Mouse (Mus musculus): ENCODE measurements around the gene Ankrd65. TPM values are rescaled to one million over a fixed set of nuclear protein-coding genes. Genes with fewer than 3 reads are reported as not detected.
"Not testable (repeated sequence)": the region's sequence is repeated elsewhere in the genome, so short reads cannot be mapped to it uniquely, and the experiment has no call there.

Ankrd65 gene
- total RNA-seq, 2 experiments from 2014 or later: not detected

DNA sequence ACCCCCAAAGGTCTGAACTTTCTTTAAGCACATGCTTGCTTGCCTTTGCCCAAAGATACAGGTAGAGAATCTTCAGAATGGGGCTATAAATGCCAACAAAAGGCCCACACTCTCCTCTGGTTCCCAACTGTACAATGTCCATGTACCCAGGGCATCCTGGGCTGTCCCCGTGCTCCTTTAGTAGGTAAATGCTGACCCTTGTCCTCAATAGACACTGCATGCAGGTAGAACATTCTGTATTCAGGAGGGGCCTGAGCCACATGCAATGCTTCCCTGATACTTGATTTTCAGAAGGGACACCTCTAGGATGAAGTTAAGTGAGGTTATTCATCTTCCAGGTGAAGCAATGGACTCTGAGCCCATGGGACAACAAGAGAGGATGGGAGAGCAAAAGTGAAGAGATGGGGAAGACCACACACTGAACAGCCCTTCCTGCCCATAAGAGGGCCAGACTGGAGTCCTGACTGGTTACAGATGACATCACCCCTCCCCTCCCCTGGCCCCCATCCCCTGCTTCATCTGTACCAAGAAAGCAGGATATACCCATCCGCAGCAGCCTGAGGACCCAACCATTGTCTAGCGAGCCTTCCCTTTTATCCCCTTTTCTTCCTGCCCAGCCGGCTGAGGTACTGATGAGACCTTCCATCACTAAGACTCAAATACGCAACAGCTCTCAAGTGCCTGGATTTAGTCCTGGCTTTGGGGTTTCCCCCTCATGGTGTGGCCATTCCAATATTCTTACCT, 16.7 kb upstream of the Ankrd65 start:
- no peak for DNase-seq (ENCODE audit: low spot score in 2 of 2)
- intact Hi-C loops (cut with DNase I): loop anchor here (5.0 kb wide), 1 partner anchor 51 kb away; no protein-coding TSS in a partner anchor

DNA sequence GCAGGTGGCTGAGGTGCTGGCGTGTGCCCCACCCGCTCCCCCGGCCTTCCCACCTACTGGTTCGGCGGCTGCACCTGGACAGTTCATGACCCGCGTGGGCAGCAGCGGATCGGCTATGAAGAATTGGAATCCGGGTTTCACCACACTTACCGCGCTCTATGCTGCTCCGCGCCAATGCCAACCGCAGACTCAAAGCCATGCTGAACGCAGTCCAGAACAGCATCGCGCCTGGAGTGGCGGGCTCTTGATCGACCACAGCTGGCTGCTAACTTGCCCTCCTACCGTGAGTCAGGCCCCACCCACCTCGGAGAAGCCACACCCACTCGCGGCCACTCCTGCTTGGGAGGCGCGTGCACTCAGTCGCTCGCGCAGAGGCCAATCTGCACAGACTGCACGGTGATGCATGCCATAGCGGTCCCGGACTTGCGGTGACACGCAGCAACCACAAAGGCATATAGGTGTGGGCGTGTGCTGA, 15.9 kb upstream of the Ankrd65 start, which contains the start of gene Vwa1:
Vwa1 (minus strand) TSS at position 419 of the 475 bp plus-strand sequence.
- DNase-seq (ENCODE audit: low spot score in 2 of 2): peak; percentile 86 to 87
- intact Hi-C loops (cut with DNase I): loop anchor here (5.0 kb wide), 1 partner anchor 52 kb away; no protein-coding TSS in a partner anchor

DNA sequence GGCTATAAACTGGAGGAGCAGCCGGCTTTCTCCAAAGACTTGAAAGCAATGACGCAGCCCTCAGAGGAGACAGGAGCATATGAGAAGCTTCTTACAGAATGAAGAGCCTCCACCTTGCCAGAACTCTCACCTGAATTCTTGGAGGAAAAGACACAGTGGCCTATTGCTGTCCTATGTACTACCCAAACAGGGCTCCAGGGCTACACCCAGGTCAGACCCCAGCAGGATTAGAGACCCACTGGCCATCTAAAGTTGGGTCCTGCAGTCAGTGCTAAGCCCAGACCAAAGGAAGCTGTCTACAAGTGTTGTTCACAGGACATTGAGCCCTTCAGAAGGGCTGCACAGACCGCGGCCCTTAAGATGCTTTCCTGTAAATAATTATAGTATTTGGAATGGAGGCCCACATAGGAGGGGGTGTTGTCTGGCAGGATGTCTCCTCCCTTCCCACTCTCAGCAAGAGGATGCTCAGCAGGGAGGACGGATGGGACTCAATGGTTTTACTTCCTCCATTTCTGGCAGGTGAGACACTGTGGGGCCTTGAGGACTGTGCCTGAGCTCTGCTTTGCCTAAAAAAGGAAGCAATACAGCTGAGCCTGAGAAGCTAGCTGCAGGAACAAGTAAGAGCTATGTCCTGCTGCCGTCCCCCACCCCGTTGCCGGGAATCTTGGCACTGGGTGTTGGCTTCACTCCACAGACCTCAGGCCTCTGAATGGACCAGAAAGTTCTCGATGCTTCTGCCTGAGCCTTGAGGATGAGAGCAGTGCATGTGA, 15.1 kb upstream of the Ankrd65 start:
- peak; percentile 50 to 54 for DNase-seq (ENCODE audit: low spot score in 2 of 2)
- intact Hi-C loops (cut with DNase I): loop anchor here (5.0 kb wide), 1 partner anchor 53 kb away; no protein-coding TSS in a partner anchor

DNA sequence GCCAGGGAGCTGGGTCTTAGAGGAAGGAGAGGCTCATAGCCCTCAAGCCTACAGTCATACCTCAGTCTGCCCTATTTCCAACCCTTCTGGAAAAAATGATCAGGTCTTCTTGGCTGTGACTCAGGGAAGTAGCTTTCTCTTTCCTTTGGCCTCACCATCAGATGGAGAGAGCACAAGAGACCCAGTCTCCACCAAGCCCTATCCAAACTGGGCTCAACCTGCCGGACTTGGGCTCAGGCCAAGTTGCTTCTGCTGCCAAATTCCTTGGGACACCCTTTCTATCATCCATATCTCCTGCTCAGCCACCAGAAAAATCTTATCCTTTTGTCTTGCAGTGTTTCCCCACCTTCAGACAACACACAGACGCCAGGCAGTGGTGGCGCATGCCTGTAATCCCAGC, 14.4 kb upstream of the Ankrd65 start:
- DNase-seq (ENCODE audit: low spot score in 2 of 2): no peak

DNA sequence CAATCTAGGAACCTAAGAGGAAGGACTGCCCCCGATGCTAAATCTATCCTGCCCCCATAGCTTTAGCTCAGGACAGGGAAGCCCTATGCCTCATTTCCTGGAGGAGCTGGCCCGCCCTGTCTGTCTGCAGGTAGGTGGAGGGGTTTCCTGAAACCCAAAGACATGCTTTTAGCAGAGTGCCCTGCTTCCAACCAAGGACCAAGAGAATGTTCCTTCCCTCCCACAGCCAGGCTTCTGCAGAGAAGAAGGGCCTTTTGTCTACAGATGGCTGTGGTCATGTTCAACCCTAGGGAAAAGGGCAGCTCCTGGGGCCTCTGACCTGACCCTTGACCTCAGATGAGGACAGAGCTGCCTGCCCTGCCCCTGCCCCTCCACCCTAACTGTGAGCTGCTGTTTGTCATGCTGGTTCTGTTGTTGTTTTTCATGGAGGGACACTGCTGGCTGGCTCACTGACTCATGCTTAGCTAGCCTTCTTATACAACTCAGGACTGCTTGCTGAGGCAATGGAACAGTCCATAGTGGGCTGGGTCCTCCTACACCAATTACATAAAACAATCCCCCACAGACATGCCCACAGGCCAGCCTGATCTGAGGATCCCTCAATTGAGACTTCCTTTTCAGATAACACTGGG, 13.4 kb upstream of the Ankrd65 start:
- intact Hi-C loops (cut with DNase I): no loop called here
- peak; percentile 51 to 57 for DNase-seq (ENCODE audit: low spot score in 2 of 2)

More for the DNA sequence above, 14.4 kb upstream of the Ankrd65 start:
- intact Hi-C loops (cut with DNase I): no loop called here

DNA sequence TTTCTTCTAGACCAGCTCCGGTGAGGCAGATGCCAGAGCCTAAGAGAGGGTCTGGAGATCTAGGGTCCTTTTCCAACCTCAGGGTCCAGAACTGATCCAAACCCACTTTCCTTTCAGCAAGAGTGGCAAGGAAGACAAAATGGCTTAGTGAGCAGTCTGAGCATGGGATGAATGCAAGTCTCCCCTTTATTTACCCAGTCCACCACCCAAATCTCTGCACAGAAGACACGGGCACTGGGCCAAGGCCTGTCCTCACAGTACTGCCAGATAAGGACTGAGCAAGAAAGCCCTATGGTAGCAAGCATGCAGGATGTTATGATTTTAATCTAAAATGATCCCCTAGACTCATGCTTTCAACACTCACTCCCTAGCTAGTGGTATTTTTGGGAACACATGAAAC, 12.4 kb upstream of the Ankrd65 start:
- intact Hi-C loops (cut with DNase I): no loop called here
- DNase-seq (ENCODE audit: low spot score in 2 of 2): no peak

DNA sequence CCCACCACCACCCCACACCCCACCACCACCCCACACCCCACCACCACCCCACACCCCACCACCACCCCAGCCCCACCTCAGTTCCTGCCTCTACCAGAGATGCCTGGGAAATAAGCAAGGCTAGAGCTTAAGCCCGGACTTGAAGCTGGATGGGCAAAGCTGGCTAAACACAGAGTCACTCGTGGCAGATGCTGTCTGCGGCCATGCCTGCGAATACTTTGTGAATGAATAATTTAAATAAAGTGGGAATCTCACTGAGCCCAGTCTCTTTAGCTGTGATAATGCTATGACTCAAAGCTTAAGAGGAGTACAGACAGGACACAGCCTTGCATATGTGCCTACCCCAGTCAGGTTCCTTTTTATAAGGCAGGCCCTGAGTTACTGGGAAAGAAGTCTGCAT, 10.7 kb upstream of the Ankrd65 start:
- intact Hi-C loops (cut with DNase I): no loop called here
- no peak for DNase-seq (ENCODE audit: low spot score in 2 of 2)

DNA sequence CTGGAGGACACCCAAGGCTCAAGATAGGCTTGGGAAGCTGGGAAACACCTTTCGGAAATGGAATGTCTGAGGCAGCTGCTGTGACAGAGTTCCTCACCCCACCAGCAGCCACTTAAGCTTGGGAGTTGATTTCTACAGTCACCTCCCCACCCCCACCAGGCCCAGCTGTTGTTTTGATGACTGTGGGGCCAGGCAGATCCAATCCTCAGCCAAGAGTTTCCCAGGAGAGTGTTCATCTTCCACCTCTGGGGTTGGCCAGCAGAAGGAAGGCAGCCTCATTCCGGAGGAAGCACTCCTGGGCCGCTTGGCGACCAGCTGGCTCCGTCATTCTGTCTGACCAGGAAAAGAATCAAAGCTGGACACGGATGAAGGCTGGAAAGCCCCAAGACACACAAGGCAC, 9.3 kb upstream of the Ankrd65 start:
- DNase-seq (ENCODE audit: low spot score in 2 of 2): no peak
- intact Hi-C loops (cut with DNase I): no loop called here

DNA sequence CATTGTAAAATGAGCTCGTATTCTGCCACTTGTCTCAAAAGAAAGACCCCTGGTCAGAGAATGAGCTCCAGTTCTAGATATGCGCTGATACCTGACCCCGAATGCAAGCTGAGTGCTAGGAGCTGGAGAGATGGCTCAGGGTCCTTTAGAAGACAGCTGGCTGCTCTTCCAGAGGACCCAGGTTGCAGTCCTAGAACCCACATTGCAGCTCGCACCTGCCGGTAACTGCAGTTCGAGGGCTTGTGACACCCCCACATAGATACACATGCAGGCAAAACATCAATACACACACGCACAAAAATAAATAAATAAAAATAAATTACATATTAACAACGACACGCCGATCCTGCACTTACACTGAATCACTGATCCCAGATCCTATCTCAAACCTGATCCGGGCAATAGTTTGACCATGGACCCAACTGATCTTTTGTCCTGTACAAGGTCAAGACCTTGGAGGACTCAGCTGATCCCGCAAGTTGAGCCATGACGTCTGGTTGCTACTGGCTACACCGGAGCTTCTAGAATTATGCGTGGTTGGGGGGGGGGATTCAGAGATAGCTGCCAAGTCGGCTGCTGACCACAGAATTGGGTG, 6.7 kb upstream of the Ankrd65 start:
- DNase-seq (ENCODE audit: low spot score in 2 of 2): peak in 1 of 2 experiments; percentile 7
- intact Hi-C loops (cut with DNase I): loop anchor here (2.0 kb wide), 1 partner anchor 13 kb away; no protein-coding TSS in a partner anchor

DNA sequence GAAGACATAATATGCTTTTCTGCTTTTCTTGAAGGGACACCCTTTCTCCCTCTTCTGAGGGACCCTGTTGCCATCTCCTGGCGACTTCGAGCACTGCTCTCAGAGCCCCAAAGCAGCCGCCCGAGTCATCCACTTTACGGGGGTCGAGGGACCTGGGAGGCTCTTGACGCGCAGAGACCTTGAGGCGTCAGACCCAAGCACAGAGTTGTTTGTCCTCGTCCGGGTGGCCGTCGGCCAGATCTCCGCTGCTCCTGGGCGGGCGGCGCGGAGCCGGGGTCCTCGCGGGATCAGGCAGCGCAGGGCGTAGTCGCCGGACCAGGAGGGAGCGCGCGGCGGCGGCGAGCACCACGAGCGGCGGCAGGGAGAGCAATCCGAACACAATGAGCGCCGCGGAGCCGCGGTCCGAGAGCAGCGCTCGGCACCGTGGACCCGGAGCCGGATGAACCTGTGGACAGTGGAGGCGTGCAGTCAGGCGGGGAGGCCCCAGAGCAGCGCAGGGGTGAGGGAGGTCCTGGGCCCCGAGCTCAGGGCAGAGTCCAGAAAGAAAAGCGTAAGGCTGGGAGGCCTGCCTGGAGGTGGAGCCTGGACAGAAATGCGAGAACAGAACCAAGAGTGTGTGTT, 6.0 kb upstream of the Ankrd65 start:
- peak; percentile 82 to 83 for DNase-seq (ENCODE audit: low spot score in 2 of 2)
- intact Hi-C loops (cut with DNase I): loop anchor here (2.0 kb wide), 1 partner anchor 13 kb away; no protein-coding TSS in a partner anchor

DNA sequence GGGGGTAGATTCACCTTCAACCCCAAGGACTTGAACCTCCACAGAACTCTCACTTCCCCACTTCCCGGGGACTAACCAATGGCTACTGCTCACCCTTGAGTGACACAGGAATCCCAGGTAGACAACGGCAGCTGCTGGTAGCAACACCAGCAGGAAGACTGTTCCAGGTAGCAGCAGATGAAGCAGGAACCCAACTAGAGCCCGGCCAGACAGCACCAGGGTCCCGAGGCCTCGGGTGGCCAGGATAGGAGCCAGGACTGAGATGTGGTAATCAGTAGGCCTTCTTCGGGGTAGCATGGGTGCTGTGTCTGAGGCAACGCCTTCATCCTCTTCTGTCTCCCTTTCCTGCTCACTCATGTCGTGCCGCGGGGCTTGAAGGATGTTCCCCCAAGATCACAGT, 5.0 kb upstream of the Ankrd65 start:
- intact Hi-C loops (cut with DNase I): loop anchor here (2.0 kb wide), 1 partner anchor 14 kb away; no protein-coding TSS in a partner anchor
- no peak for DNase-seq (ENCODE audit: low spot score in 2 of 2)

DNA sequence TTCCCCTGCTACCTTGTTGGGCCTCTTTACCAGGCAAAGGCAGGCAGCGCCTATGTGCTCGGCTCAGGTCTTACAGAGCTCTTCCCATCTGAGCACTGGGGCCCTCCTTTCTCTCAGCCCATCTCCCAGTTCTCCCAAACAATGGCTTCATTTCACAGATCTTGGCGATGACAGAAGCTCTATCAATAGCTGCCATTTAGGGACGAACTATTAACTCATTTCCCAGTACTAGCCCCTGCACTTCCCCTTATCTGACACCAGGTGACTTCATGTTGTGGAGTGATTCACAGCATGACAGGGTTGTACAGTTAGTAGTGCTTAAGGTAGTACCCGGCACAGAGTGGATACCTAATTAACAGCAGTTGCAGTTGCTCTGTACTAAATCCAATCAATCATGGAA, 4.4 kb upstream of the Ankrd65 start, which contains the start of gene Tmem88b:
Tmem88b (minus strand) TSS at position 56 of the 400 bp plus-strand sequence.
- intact Hi-C loops (cut with DNase I): loop anchor here (2.0 kb wide), 1 partner anchor 15 kb away; no protein-coding TSS in a partner anchor
- no peak for DNase-seq (ENCODE audit: low spot score in 2 of 2)

DNA sequence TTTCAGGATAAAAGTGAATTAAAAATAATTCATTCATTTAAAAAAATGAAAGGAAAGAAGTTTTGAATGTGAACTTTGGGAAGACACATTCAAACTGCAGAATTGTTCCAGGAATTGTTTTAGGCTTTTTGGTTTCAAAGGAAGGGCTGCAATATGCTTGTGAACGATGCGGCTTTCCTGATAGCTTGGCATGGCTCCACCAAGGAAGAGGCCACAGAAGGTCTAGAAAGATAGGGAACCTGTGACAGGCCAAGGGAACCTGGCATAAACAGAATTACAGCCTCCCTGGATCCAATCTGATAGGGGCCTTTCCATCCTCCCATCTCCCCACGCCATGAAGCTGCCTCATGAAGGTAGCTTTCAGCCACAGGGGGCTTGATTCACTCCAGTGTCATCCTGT, 1.9 kb upstream of the Ankrd65 start:
- intact Hi-C loops (cut with DNase I): no loop called here
- no peak for DNase-seq (ENCODE audit: low spot score in 2 of 2)

DNA sequence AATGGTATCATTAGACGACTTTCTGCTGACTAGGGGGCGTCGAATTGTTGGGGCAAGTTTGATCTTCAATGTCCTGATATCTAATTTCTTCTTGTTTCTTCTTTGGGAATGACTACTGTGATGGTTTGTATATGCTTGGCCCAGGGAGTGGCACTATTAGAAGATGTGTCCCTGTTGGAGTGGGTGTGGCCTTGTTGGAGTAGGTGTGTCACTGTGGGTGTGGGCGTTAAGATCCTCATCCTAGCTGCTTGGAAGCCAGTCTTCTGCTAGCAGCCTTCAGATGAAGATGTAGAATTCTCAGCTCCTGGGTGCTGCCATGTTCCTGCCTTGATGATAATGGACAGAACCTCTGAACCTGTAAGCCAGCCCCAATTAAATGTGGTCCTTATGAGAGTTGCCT, 1.4 kb upstream of the Ankrd65 start:
- intact Hi-C loops (cut with DNase I): not testable (repeated sequence)

DNA sequence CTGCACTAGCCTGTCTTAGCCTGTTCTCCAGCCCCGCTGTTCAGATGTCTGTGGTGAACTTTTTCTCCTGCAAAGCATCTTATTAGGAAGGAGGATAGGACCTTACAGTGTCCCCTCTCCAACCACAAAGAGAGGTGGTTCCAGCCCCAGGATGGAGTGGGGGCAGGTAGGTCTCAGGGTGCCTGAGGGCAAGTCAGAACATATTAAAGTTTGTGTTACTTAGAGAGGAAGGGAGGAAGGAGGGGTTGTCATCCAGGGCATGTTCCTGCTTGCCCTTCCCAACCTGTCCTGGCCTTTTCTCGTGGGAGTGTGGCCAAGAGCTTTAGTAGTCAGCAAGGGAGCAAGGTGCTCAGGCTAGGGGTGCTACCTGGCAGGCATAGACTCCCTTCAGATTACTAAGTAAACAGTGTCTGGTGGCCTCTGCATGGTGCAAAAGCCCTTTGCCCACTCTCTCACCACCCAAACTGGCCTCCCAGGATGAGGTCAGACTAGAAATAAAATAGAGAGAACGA, 467 bp downstream of the Ankrd65 start:
- intact Hi-C loops (cut with DNase I): no loop called here
- no peak for DNase-seq (ENCODE audit: low spot score in 2 of 2)

More for the DNA sequence above, 1.4 kb upstream of the Ankrd65 start:
- not testable (repeated sequence) for DNase-seq (ENCODE audit: low spot score in 2 of 2)

DNA sequence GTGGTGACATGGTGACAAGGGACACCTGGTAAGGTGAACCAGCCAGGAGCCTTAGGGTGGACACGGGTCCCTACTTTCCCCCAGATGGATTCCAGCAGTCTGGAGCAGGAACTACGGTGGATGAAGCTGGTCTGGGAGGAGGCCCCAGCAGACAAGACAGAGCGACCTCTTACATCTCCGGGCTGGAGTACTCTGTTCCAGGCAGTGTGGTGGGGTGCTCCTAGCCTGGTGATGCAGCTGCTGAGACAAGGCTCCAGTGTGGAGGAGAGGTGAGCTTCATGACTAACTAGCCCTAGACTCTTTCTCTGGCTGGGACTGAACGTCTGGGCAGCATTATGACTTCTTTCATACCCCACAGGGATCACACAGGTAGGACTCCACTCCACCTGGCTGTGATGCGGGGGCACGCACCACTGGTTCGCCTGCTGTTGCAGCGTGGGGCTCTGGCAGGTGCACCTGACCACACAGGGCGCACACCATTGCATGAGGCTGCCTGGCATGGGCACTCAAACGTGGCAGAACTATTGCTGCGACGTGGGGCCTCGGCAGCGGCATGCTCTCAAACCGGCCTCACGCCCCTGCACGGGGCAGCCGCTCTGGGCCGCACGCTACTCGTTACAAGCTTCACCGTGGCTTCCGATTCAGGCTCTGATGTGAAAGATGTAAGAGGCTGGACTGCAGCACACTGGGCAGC, 1.1 kb downstream of the Ankrd65 start:
- intact Hi-C loops (cut with DNase I): no loop called here
- DNase-seq (ENCODE audit: low spot score in 2 of 2): no peak

DNA sequence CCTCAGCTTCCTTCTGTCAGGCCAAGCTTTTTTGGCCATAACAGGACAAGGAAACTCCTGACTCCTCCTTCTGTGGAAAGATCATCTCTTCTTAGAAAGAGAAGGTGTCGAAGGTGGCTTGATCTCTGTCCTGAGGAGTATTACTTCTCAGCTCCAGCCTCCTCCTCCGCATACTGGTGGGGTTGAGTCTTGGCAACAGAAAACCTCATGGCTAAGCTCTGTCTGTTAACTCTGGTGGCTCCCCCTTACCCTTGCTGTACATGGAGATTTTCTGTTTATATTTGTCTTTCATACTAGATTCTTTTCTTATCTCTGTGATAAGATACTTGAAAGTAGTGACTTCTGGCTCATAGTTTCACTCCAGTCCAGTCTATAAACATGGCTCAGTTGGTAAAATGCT, 3.5 kb downstream of the Ankrd65 start:
- DNase-seq (ENCODE audit: low spot score in 2 of 2): no peak
- intact Hi-C loops (cut with DNase I): no loop called here

DNA sequence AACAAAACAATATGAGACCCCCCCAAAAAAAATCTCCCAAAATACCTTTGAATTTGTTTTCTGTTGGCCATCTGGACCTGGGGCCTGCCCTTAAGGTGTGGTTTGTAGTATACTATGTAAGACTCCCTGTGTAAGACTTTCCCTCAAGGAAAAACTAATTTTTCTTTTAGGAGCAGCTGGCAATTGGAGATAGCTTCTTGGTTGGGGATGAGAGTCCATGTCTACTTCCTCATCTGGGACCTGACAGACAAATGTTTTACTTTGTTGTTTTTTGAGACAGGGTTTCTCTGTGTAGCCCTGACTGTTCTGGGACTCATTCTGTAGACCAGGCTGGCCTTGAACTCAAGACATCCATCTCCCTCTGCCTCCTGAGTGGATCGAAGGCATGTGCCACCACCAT, 11.8 kb downstream of the Ankrd65 start:
- intact Hi-C loops (cut with DNase I): no loop called here
- DNase-seq (ENCODE audit: low spot score in 2 of 2): no peak

All from left cerebral cortex, postnatal 36 days (tissue).